Mouse (Mus musculus): ENCODE measurements around the gene Isoc2b.

DNA sequence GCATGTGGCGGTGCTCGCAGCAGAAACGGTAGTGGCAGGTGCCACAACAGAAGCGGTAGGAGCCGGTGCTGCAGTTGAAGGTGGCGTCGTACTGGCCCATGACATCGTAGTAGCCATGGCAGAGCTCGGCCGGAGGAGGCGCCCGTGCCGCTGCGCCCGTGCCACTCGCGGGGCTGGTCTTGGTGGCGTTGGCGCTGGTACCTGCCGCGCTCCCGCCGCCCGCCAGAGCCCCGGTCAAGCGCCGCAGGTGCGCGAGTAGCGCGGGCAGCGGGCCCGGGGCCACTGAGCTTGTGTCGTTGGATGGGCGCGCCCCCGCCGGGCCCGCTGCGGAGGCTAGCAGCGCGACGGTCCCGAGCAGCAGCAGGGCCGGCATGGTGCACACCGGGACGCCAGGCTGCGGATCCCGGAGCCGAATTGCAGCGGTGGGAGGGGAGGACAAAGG lies 33.7 kb downstream of the Isoc2b start:
- TF ChIP-seq CTCF (IDR thresholded peaks at IDR 0.05; ENCODE audit: low read depth), result peak; percentile 33; the same call in 1 of the 2 replicates
- TF ChIP-seq EP300 (IDR thresholded peaks at IDR 0.05; ENCODE audit: low read depth), result no peak
